Mouse (Mus musculus): Measurements from ENCODE around the gene Sspn.

The Sspn gene

GRCm38 (mm10) chr6:145967693-145968092 lies 36.3 kb downstream of the Sspn start:
- in situ Hi-C loops (cut with MboI; ENCODE audit: low pct_unique_long_range_greater_than_20kb in 1 of 2, low sequenced_read_pairs in 2 of 2, unreplicated experiment in 1 of 2) = no loop called here

- in situ Hi-C loops (cut with MboI; ENCODE audit: low pct_unique_long_range_greater_than_20kb in 1 of 2, low sequenced_read_pairs in 2 of 2, unreplicated experiment in 1 of 2) = no loop called here
Observed at GRCm38 (mm10) chr6:145968301-145968818, 36.9 kb downstream of the Sspn start.

GRCm38 (mm10) chr6:145968821-145969220 lies 37.4 kb downstream of the Sspn start:
- in situ Hi-C loops (cut with MboI; ENCODE audit: low pct_unique_long_range_greater_than_20kb in 1 of 2, low sequenced_read_pairs in 2 of 2, unreplicated experiment in 1 of 2) = no loop called here

GRCm38 (mm10) chr6:145969572-145969971 lies 38.1 kb downstream of the Sspn start:
- in situ Hi-C loops (cut with MboI; ENCODE audit: low pct_unique_long_range_greater_than_20kb in 1 of 2, low sequenced_read_pairs in 2 of 2, unreplicated experiment in 1 of 2) = no loop called here

DNA sequence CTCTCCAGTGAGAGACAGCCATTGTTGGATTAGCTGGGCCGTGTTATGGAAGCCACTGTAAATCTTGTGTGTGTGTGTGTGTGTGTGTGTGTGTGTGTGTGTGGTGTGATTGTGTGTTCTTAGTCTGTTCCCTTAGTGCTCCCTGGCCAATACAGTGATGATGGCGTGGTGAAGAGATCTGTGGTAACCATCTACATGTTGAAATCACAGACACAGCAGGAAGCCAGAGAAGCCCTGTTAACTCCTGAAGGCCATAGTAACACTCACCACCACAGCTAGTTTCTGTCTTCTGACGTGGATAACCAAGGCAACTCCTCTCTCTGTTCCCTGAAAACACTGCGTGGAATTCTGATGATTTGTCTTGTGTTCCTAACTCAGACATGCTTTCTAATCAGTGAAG lies 40.7 kb downstream of the Sspn start:
- in situ Hi-C loops (cut with MboI; ENCODE audit: low pct_unique_long_range_greater_than_20kb in 1 of 2, low sequenced_read_pairs in 2 of 2, unreplicated experiment in 1 of 2) = no loop called here

- in situ Hi-C loops (cut with MboI; ENCODE audit: low pct_unique_long_range_greater_than_20kb in 1 of 2, low sequenced_read_pairs in 2 of 2, unreplicated experiment in 1 of 2) = no loop called here
Observed at GRCm38 (mm10) chr6:145972836-145973235, 41.4 kb downstream of the Sspn start.

GRCm38 (mm10) chr6:145973356-145973755 lies 41.9 kb downstream of the Sspn start:
- in situ Hi-C loops (cut with MboI; ENCODE audit: low pct_unique_long_range_greater_than_20kb in 1 of 2, low sequenced_read_pairs in 2 of 2, unreplicated experiment in 1 of 2) = no loop called here

- in situ Hi-C loops (cut with MboI; ENCODE audit: low pct_unique_long_range_greater_than_20kb in 1 of 2, low sequenced_read_pairs in 2 of 2, unreplicated experiment in 1 of 2) = no loop called here
Observed at GRCm38 (mm10) chr6:145974766-145975165, 43.3 kb downstream of the Sspn start.

DNA sequence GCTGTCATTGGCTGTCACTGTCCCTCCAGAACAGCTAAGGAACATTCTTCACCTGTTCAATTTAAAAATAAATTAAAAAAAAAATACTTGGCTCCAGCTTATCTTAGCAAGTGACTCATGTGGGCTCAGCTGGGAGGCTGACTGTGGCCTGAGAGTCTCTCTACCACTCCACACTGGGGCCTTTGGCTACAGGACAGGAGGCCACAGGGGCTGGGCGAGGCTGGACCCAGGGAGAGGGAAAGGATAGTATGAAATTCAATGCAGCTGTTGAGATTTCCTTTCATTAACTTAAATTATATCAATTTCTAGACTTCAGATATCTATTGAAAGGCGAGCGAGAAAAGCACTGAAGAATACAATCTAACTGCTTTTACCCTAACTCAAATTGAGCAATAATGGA lies 45.9 kb downstream of the Sspn start:
- in situ Hi-C loops (cut with MboI; ENCODE audit: low pct_unique_long_range_greater_than_20kb in 1 of 2, low sequenced_read_pairs in 2 of 2, unreplicated experiment in 1 of 2) = no loop called here

GRCm38 (mm10) chr6:145977771-145978450 lies 46.5 kb downstream of the Sspn start:
- in situ Hi-C loops (cut with MboI; ENCODE audit: low pct_unique_long_range_greater_than_20kb in 1 of 2, low sequenced_read_pairs in 2 of 2, unreplicated experiment in 1 of 2) = no loop called here

DNA sequence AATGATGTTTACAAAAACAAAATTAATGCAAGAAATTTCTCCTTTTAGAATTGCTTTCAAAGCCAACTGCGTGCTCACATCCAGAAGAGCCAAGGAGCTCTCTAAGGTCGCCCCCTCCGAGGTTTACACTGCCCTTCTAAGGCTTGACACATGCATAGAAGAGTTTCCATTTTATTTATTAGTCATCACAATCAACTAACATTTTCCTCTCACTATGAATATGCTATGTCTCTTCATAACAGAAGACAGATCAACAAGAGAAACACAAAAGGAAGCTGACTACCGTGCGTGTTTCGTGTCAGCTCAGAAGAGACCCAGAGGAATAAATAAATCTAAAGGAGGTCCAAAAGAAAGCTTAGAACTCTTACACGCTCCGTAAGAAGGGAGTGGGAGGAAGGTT lies 49.6 kb downstream of the Sspn start:
- in situ Hi-C loops (cut with MboI; ENCODE audit: low pct_unique_long_range_greater_than_20kb in 1 of 2, low sequenced_read_pairs in 2 of 2, unreplicated experiment in 1 of 2) = no loop called here

- in situ Hi-C loops (cut with MboI; ENCODE audit: low pct_unique_long_range_greater_than_20kb in 1 of 2, low sequenced_read_pairs in 2 of 2, unreplicated experiment in 1 of 2) = no loop called here
Observed at GRCm38 (mm10) chr6:145982335-145982734, 50.9 kb downstream of the Sspn start.

GRCm38 (mm10) chr6:145990578-145990977 lies 59.1 kb downstream of the Sspn start:
- in situ Hi-C loops (cut with MboI; ENCODE audit: low pct_unique_long_range_greater_than_20kb in 1 of 2, low sequenced_read_pairs in 2 of 2, unreplicated experiment in 1 of 2) = no loop called here

- in situ Hi-C loops (cut with MboI; ENCODE audit: low pct_unique_long_range_greater_than_20kb in 1 of 2, low sequenced_read_pairs in 2 of 2, unreplicated experiment in 1 of 2) = no loop called here
Observed at GRCm38 (mm10) chr6:145992526-145992925, 61.1 kb downstream of the Sspn start.

DNA sequence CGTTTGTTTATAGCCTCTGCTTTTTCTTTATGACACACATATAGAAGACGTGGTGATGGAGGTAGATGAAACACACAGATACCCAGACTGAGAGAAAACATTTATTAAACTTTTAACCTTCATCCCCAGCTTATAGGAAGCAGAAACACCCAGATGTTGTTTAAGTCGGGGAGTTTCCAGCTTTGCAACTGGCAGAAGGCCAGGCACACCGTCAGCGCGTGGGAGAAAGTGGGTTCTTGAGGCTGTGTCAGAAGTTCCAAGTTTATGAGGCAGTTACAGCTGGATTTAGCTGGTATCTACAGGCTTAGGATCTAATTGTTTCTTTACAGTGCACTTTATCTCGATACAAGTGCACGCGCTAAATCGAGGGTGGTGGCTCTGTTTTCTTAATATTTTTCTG lies 61.5 kb downstream of the Sspn start:
- in situ Hi-C loops (cut with MboI; ENCODE audit: low pct_unique_long_range_greater_than_20kb in 1 of 2, low sequenced_read_pairs in 2 of 2, unreplicated experiment in 1 of 2) = no loop called here

- in situ Hi-C loops (cut with MboI; ENCODE audit: low pct_unique_long_range_greater_than_20kb in 1 of 2, low sequenced_read_pairs in 2 of 2, unreplicated experiment in 1 of 2) = no loop called here
Observed at GRCm38 (mm10) chr6:145998314-145999007, 67.0 kb downstream of the Sspn start.

GRCm38 (mm10) chr6:146000767-146001166 lies 69.3 kb downstream of the Sspn start:
- in situ Hi-C loops (cut with MboI; ENCODE audit: low pct_unique_long_range_greater_than_20kb in 1 of 2, low sequenced_read_pairs in 2 of 2, unreplicated experiment in 1 of 2) = no loop called here

DNA sequence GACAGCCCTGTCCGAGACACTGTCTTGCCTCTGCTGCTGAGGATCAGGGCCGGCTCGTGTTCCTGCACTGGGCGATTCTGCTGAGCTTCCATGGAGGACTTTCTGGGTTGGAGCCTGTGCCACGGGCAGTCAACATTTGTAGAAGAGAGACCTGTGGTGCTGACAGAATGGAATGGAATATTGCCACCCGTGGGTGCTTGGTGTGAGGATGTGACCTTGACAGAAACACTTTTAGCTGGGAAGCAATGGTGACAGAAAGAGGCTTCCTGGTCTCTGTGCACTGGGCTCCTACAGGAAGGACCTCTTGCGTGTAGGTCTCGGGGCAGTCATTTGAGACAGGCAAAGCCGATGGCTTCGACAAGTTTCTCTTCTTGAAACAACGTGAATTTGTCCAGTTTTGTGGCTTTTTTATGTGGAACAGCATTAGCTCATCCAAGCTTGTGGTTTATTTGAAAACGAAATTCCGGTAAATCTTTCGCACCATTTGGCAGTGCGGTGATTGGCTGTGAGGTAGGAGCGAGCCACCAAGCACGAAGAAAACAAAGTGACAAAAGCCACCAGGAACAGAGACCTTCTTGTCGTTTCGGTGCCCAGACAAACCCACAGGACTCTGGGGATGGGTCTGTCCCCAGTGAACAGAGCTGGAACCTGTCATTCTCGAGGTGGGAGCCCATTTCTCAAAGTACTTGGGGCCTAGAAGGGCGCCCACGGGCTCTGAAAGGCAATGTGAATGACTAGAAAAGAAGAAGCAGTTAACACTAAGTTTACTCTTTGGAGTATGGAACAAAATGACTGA lies 70.2 kb downstream of the Sspn start:
- in situ Hi-C loops (cut with MboI; ENCODE audit: low pct_unique_long_range_greater_than_20kb in 1 of 2, low sequenced_read_pairs in 2 of 2, unreplicated experiment in 1 of 2) = no loop called here

GRCm38 (mm10) chr6:146004174-146004601 lies 72.7 kb downstream of the Sspn start:
- in situ Hi-C loops (cut with MboI; ENCODE audit: low pct_unique_long_range_greater_than_20kb in 1 of 2, low sequenced_read_pairs in 2 of 2, unreplicated experiment in 1 of 2) = no loop called here
